Mouse (Mus musculus): Measurements from ENCODE around the gene Gm10382. TPM values are rescaled to one million over a fixed set of nuclear protein-coding genes. Genes with fewer than 3 reads are reported as not detected.
"Not testable (repeated sequence)": the region's sequence is repeated elsewhere in the genome, so short reads cannot be mapped to it uniquely, and the experiment has no call there.

The Gm10382 gene
- total and polyA plus RNA-seq, 2 experiments from 2014 or later, result 0.66 TPM; not detected in 1

GRCm38 (mm10) chr5:125381954-125382672, 7.0 kb upstream of the Gm10382 start:
- WGBS, result 76% methylated on average over 5 of the region's 5 CpGs
- ATAC-seq, result no peak

DNA sequence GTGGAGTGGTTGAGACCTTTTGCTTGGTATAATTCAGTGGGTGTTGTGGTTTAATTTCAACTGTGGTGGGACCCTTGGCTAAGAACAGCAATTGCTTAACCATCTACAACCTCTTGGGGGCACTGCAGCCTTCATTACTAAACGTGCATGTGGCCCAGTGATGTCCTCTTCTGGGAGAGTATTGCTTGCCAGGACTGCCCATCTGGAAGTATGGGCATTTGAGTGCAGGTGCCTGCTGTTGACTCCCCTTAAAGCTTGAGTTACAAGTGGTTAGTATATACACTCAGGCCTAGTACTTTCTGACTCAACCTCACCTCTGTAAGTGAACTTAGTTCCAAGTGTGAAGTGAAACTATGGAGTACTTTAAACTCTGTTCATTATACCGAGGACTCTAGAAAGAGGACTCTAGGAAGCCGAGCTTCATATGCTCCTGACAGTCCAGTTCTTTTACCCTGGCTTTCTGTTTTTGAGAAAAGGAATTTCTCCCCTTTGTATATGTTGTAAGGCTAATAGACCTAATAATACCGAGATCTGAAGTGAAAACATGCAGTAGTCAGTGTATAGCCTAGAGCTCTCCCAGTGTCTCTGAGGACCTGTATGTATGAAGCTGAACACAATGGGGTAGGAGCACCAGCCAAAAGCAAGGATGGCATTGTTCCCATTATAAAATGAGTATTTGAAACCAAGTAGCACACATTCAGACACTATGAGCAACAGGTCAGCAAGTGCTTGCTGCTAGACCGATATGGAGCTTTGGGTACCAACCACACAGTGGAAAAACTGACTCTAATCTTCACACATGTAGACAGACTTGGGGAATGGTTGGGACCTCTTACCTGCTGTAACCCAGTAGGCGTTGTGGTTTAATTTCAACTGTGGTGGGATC, 6.2 kb upstream of the Gm10382 start:
- peak; percentile 75 for TF ChIP-seq CTCF (IDR thresholded peaks at IDR 0.05; ENCODE audit: low read depth)
- DNase-seq (ENCODE audit: low spot score) (peak; percentile 77), ATAC-seq (peak; percentile 61; the same call in 1 of the 2 replicates)
- WGBS, result 36% methylated on average over 6 of the region's 6 CpGs
- no peaks in the 10 kb centered on the region for H3K27me3 ChIP-seq (ENCODE audit: insufficient read depth, low read length)
- peaks cover 17% of the 10 kb centered on the region for H3K36me3 ChIP-seq (ENCODE audit: insufficient read depth, low read length)
- no peaks in the 10 kb centered on the region for H3K4me1 ChIP-seq (ENCODE audit: insufficient read depth, low read length)
- H3K4me3 ChIP-seq (ENCODE audit: low read length), result no peak overlapping the region
- no peak overlapping the region; the same call in 1 of the 2 replicates for H3K27ac ChIP-seq
- H3K4me2 ChIP-seq (ENCODE audit: low read depth, low read length), result no peak overlapping the region
- H3K9me3 ChIP-seq (ENCODE audit: low read length), result no peaks in the 10 kb centered on the region
- no peak overlapping the region for H3K9ac ChIP-seq (replicated peaks; ENCODE audit: low read length)

More at GRCm38 (mm10) chr5:125381954-125382672, 7.0 kb upstream of the Gm10382 start:
- Histone ChIP-seq H3K36me3 (ENCODE audit: insufficient read depth, low read length) (peaks cover 17% of the 10 kb centered on the region), H3K9me3 (ENCODE audit: low read length) (no peaks in the 10 kb centered on the region), H3K9ac (replicated peaks; ENCODE audit: low read length) (no peak overlapping the region), H3K4me1 (ENCODE audit: insufficient read depth, low read length) (no peaks in the 10 kb centered on the region), H3K4me3 (ENCODE audit: low read length) (no peak overlapping the region), H3K27ac (no peak overlapping the region), H3K4me2 (ENCODE audit: low read depth, low read length) (no peak overlapping the region), H3K27me3 (ENCODE audit: insufficient read depth, low read length) (no peaks in the 10 kb centered on the region)
- no peak for DNase-seq (ENCODE audit: low spot score)
- TF ChIP-seq CTCF (IDR thresholded peaks at IDR 0.05; ENCODE audit: low read depth), result no peak

DNA sequence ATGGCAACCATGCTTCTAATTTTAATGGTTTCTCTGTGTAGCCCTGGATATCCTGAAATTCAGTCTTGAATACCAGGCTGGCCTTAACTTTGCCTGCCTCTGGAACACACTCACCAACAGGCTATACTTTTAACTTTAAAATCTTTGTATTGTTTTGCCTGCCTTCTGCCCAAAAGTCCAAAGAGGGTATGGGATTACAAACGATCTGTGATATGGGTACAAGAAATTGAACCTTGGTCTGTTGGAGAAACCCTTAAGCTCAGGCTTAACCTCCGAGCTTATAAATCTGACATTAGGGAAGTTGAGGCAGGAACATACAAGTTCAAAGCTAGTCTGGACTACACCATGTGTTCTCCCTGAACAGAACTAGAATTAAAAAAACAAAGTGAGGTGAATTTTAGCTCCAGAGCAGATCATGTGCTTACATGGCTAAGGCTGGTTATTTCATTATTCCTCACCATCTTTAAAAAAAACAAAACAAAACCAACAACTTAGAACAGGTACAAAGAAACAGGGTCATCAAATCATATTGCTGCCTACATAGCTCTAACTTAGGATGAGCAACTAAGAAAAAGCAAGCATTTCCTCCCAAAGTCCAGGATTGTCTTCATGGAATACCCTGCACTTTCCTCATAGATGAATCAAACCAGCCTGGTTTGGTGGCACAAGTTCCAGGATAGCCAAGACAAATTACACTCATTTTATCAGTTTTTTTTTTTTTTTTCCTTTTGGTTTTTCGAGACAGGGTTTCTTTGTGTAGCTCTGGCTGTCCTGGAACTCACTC, 5.3 kb upstream of the Gm10382 start:
- Histone ChIP-seq H3K4me2 (ENCODE audit: low read depth, low read length) (no peak overlapping the region), H3K9me3 (ENCODE audit: low read length) (no peaks in the 10 kb centered on the region), H3K27me3 (ENCODE audit: insufficient read depth, low read length) (no peaks in the 10 kb centered on the region), H3K4me3 (ENCODE audit: low read length) (no peak overlapping the region), H3K36me3 (ENCODE audit: insufficient read depth, low read length) (peaks cover 17% of the 10 kb centered on the region), H3K27ac (no peak overlapping the region), H3K4me1 (ENCODE audit: insufficient read depth, low read length) (no peaks in the 10 kb centered on the region), H3K9ac (replicated peaks; ENCODE audit: low read length) (no peak overlapping the region)
- ATAC-seq (no peak), DNase-seq (ENCODE audit: low spot score) (no peak)
- TF ChIP-seq CTCF (IDR thresholded peaks at IDR 0.05; ENCODE audit: low read depth), result no peak
- WGBS, result 80% methylated on average over 3 of the region's 3 CpGs

DNA sequence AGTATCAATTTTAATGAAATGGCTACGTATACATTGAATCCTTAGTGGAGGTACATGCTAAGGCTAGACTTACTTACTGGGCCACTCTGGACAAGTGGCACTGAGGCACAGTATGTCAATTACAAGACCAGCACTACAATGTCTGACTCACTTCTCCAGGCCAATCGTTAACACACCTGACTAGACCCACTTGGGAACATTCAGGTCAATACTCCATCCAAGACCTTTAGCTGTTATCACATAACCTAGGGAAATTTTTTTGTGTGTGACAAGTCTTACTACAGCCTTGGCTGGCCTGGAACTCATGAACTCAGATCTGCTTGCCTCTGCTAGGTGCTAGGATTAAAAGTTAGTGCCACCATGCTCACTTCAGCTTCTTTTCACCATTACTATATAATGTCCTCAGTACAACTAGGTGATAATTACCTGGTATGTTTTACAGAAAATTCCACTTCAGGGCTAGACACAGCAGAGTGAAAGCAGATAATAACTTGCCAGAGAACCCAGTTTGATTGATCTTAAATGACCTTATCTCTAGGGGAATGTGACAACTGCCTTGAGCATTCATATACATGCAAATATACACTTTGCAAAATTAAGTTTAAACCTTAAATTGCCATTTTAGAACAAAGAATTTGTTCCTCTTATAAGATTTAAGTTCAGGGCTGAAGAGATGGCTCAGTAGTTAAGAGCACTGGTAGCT, 4.5 kb upstream of the Gm10382 start:
- Histone ChIP-seq H3K4me2 (ENCODE audit: low read depth, low read length) (no peak overlapping the region), H3K27me3 (ENCODE audit: insufficient read depth, low read length) (no peaks in the 10 kb centered on the region), H3K36me3 (ENCODE audit: insufficient read depth, low read length) (peaks cover 17% of the 10 kb centered on the region), H3K4me3 (ENCODE audit: low read length) (no peak overlapping the region), H3K9ac (replicated peaks; ENCODE audit: low read length) (no peak overlapping the region), H3K9me3 (ENCODE audit: low read length) (no peaks in the 10 kb centered on the region), H3K27ac (no peak overlapping the region), H3K4me1 (ENCODE audit: insufficient read depth, low read length) (no peaks in the 10 kb centered on the region)
- no peak for TF ChIP-seq CTCF (IDR thresholded peaks at IDR 0.05; ENCODE audit: low read depth)
- 78% methylated on average over 2 of the region's 2 CpGs for WGBS
- ATAC-seq (no peak), DNase-seq (ENCODE audit: low spot score) (no peak)

- Histone ChIP-seq H3K4me2 (ENCODE audit: low read depth, low read length) (peak overlapping the region; percentile 34; the same call in 1 of the 2 replicates), H3K4me1 (ENCODE audit: insufficient read depth, low read length) (0 out of 2 replicates have a peak, but pooled peaks cover under 1% of the 10 kb centered on the region), H3K9me3 (ENCODE audit: low read length) (no peaks in the 10 kb centered on the region), H3K27me3 (ENCODE audit: insufficient read depth, low read length) (no peaks in the 10 kb centered on the region), H3K4me3 (ENCODE audit: low read length) (no peak overlapping the region), H3K9ac (replicated peaks; ENCODE audit: low read length) (no peak overlapping the region), H3K27ac (no peak overlapping the region), H3K36me3 (ENCODE audit: insufficient read depth, low read length) (peaks cover 17% of the 10 kb centered on the region)
- peak; percentile 18; the same call in 1 of the 2 replicates for TF ChIP-seq CTCF (IDR thresholded peaks at IDR 0.05; ENCODE audit: low read depth)
- no peak for DNase-seq (ENCODE audit: low spot score)
- WGBS, result 67% methylated on average over 8 of the region's 8 CpGs
- no peak for ATAC-seq
Measured at GRCm38 (mm10) chr5:125385215-125385940, 3.7 kb upstream of the Gm10382 start.

DNA sequence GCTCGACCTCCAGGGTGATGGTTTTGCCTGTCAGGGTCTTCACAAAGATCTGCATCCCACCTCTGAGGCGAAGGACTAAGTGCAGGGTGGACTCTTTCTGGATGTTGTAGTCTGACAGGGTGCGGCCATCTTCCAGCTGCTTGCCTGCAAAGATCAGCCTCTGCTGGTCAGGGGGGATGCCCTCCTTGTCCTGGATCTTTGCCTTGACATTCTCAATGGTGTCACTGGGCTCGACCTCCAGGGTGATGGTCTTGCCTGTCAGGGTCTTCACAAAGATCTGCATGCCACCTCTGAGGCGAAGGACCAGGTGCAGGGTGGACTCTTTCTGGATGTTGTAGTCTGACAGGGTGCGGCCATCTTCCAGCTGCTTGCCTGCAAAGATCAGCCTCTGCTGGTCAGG, 1.8 kb upstream of the Gm10382 start:
- H3K9ac ChIP-seq (replicated peaks; ENCODE audit: low read length); H3K27me3 ChIP-seq (ENCODE audit: insufficient read depth, low read length); H3K4me3 ChIP-seq (ENCODE audit: low read length); ATAC-seq; H3K4me1 ChIP-seq (ENCODE audit: insufficient read depth, low read length); H3K9me3 ChIP-seq (ENCODE audit: low read length); H3K4me2 ChIP-seq (ENCODE audit: low read depth, low read length); DNase-seq (ENCODE audit: low spot score); H3K27ac ChIP-seq: not testable (repeated sequence)
- 85% methylated on average over 4 of the region's 6 CpGs for WGBS
- H3K36me3 ChIP-seq (ENCODE audit: insufficient read depth, low read length), result peaks cover 17% of the 10 kb centered on the region

Measured in hindbrain, postnatal 0 days (tissue).